27 mouse cellular contexts compared by ENCODE assay signal in the genomic region with DNA sequence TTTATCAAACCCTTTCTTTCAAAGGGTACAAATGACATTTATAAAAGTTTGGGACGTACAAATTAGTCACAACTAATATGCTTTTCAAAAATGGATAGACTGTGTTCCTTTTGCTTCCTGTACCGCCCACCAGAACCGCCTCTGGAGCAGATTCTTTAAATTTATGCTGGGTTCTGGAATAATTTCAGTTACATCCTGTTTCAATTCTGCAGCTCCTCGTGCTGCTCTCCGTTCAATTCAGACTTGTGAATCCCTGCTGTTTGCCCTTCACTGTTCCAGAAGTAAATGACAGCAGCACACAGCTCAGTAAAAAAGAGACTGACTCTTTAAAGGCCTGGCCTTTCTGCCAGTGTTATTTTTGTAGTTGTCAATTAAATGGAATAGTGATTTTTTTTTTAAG. TPM values are rescaled to one million over a fixed set of nuclear protein-coding genes. Genes with fewer than 3 reads are reported as not detected.
DNase-seq lines count a peak whose midpoint lies in the region; ATAC-seq and TF ChIP-seq lines count a peak whose summit lies in the region.
"Had no signal": no experiment of that assay in that cellular context is flagged by ENCODE, and none has a peak within 500 bp of the region (broad histone marks: within the 10 kb centered on the region; RNA-seq: fewer than 3 reads in every experiment).

No protein-coding gene starts in this region.

- ATAC-seq in inflammation-experienced regulatory T-cells, adult 6 months = no peak
- ATAC-seq: forebrain, embryonic 15.5 days had no signal

- TF ChIP-seq CTCF in left cerebral cortex, adult 2 months (IDR thresholded peaks at IDR 0.05) = no peak
- TF ChIP-seq CTCF in brain, embryonic 14.5 days (IDR thresholded peaks at IDR 0.05; ENCODE audit: borderline replicate concordance, extremely low read depth, insufficient read depth, insufficient read length) = no peak

- intact Hi-C loops in left cerebral cortex, adult 2 months (cut with DNase I) = no loop called here
- intact Hi-C loops in left cerebral cortex, postnatal 36 days (cut with DNase I) = no loop called here

- TF ChIP-seq POLR2A in brain, embryonic 14.5 days (IDR thresholded peaks at IDR 0.05; ENCODE audit: borderline replicate concordance, extremely low read depth, insufficient read depth, insufficient read length, poor library complexity, severe bottlenecking) = no peak

- DNase-seq in frontal cortex, postnatal 36 days (ENCODE audit: low spot score in 2 of 2) = peak; percentile 46 to 71
- no peak for DNase-seq in frontal cortex, postnatal 14 days (ENCODE audit: low spot score in 2 of 2)
- peak; percentile 29 to 50 for DNase-seq in left cerebral cortex, adult 2 months (ENCODE audit: extremely low spot score in 1 of 2, low spot score in 2 of 2)
- no peak for DNase-seq in left cerebral cortex, adult 11 months (ENCODE audit: low spot score)
- DNase-seq in brain, embryonic 14.5 days (ENCODE audit: low read depth) = peak; percentile 15
- DNase-seq in left cerebral cortex, postnatal 36 days (ENCODE audit: low spot score in 2 of 2) = peak; percentile 52 to 57
- DNase-seq in spleen, postnatal 14 days (ENCODE audit: low spot score in 2 of 2) = no peak
- DNase-seq: adrenal gland, postnatal 10 days; cerebellum, adult 8-10 months; cerebellum, postnatal 36 days; embryo, embryonic 11 days; gastrocnemius, postnatal 36 days; kidney, adult 8-10 months; kidney, postnatal 10 days; lung, embryonic 14.5 days; midbrain, embryonic 14.5 days; retina, postnatal 1 day; thymus, postnatal 25 days had no signal

- H3K27ac ChIP-seq in left cerebral cortex, adult 2 months = peak overlapping the region; percentile 80
- H3K27ac ChIP-seq: forebrain, embryonic 15.5 days; hindbrain, embryonic 13.5 days; liver, embryonic 14.5 days; neural tube, embryonic 12.5 days had no signal

- no peak overlapping the region for H3K4me3 ChIP-seq in left cerebral cortex, adult 2 months
- H3K4me3 ChIP-seq: forebrain, embryonic 15.5 days; hindbrain, embryonic 13.5 days; megakaryocyte, embryonic 14.5 days; neural tube, embryonic 12.5 days had no signal

RNA-seq across cellular contexts. Expression of gene Pex12, which starts 10.1 kb away (rescaled TPM):
- total RNA-seq in left cerebral cortex, adult 2 months (2021) = 10 to 100 TPM in 1 of 2 experiments, 1 to 10 TPM in 1; 9.4 to 13.9 TPM
- 13.6 and 13.7 TPM in 2 replicates for polyA plus RNA-seq in brain, embryonic 14.5 days (2012; rRNA removed)
- 10 to 100 TPM in 1 of 2 experiments, 1 to 10 TPM in 1; 8.1 to 11.3 TPM for total RNA-seq in left cerebral cortex, postnatal 36 days (2021)
- polyA plus RNA-seq in inflammation-experienced regulatory T-cells, adult 6 months (2017; shearing (Covaris generic)) = 10 to 100 TPM in 2 of 3 experiments, 1 to 10 TPM in 1; 8.4 to 15.4 (median 13.2) TPM

RNA-seq across cellular contexts. Expression of gene Ap2b1, which starts 13.6 kb away (rescaled TPM):
- 100 to 1,000 TPM; 281 to 296 TPM for total RNA-seq in left cerebral cortex, adult 2 months (2021)
- 83.2 and 149 TPM in 2 replicates for polyA plus RNA-seq in brain, embryonic 14.5 days (2012; rRNA removed)
- 100 to 1,000 TPM; 268 to 286 TPM for total RNA-seq in left cerebral cortex, postnatal 36 days (2021)
- 10 to 100 TPM; 57.2 to 59.1 (median 57.7) TPM for polyA plus RNA-seq in inflammation-experienced regulatory T-cells, adult 6 months (2017; shearing (Covaris generic))

RNA-seq across cellular contexts. Expression of gene Slfn14, which starts 25.9 kb away (rescaled TPM):
- total RNA-seq in left cerebral cortex, adult 2 months (2021) = not detected
- polyA plus RNA-seq in brain, embryonic 14.5 days (2012; rRNA removed) = 0.05 and 0.09 TPM in 2 replicates
- not detected for total RNA-seq in left cerebral cortex, postnatal 36 days (2021)
- polyA plus RNA-seq in inflammation-experienced regulatory T-cells, adult 6 months (2017; shearing (Covaris generic)) = under 1 TPM in 1 of 3 experiments, not detected in 2; 0.09 TPM
- total RNA-seq: gastrocnemius, adult 18-20 months; gastrocnemius, postnatal 36 days; heart, adult 8-10 months; left cerebral cortex, adult 8-10 months had no signal
- polyA plus RNA-seq: forebrain, embryonic 15.5 days had no signal

Comparison
In these comparisons a context has a peak if more than half of its experiments do, and no peak if none do; other contexts are left out.
1. DNase-seq: peak in frontal cortex, postnatal 36 days (2 of 2), left cerebral cortex, adult 2 months (2 of 2), brain, embryonic 14.5 days (single experiment) and left cerebral cortex, postnatal 36 days (2 of 2); none in frontal cortex, postnatal 14 days (0 of 2), left cerebral cortex, adult 11 months (single experiment) and spleen, postnatal 14 days (0 of 2).